Mouse (Mus musculus) liver, postnatal 0 days (tissue): ENCODE results near the gene Itgb1bp1. TPM values are rescaled to one million over a fixed set of nuclear protein-coding genes. Genes with fewer than 3 reads are reported as not detected.
A peak's percentile ranks its signal among the peaks of the same experiment; 100 is the strongest.

Experiments used
- ATAC-seq: fragments of 200-750 bp; cut with Nextera tagmentation; 2 replicates; pipeline ENCODE4 v1.8.0; 2017; ENCODE audit warnings: mild to moderate bottlenecking, moderate library complexity
- DNase-seq: peaks from one replicate; pipeline ENCODE4 v3.0.0-alpha.2; 2016
- H3K27ac ChIP-seq: fragments of 300-500 bp; sonication (generic); 2 replicates; pipeline ENCODE4 v1.5.1; 2014; ENCODE audit warnings: antibody characterized with exemption, moderate library complexity, mild to moderate bottlenecking, low read depth
- H3K27me3 ChIP-seq: fragments of 300-500 bp; sonication (generic); 2 replicates; pipeline ENCODE4 v1.6.1; 2014; ENCODE audit warnings: low read length, control low read depth, mixed read lengths; ENCODE audit not compliant: insufficient read depth
- H3K36me3 ChIP-seq: fragments of 300-500 bp; sonication (generic); replicated peaks from 2 replicates; pipeline ENCODE4 v1.6.1; 2014; ENCODE audit warnings: mild to moderate bottlenecking, control low read depth, low read length, moderate library complexity, mixed read lengths; ENCODE audit not compliant: insufficient read depth
- H3K4me1 ChIP-seq: fragments of 300-500 bp; sonication (generic); 2 replicates; pipeline ENCODE4 v1.6.1; 2014; ENCODE audit warnings: antibody characterized with exemption, mild to moderate bottlenecking, control low read depth; ENCODE audit not compliant: insufficient read depth
- H3K4me2 ChIP-seq: fragments of 300-500 bp; sonication (generic); 2 replicates; pipeline ENCODE4 v1.6.1; 2014; ENCODE audit warnings: low read depth, mild to moderate bottlenecking, low read length, moderate library complexity, mixed read lengths
- H3K4me3 ChIP-seq: fragments of 300-500 bp; sonication (generic); 2 replicates; pipeline ENCODE4 v1.5.1; 2014; ENCODE audit warnings: low read depth, low read length
- H3K9ac ChIP-seq: fragments of 300-500 bp; sonication (generic); replicated peaks from 2 replicates; pipeline ENCODE4 v1.6.1; 2014; ENCODE audit warnings: mild to moderate bottlenecking, moderate library complexity
- H3K9me3 ChIP-seq: fragments of 300-500 bp; sonication (generic); 2 replicates; pipeline ENCODE4 v1.6.1; 2016; ENCODE audit warnings: mild to moderate bottlenecking, control low read depth, low read length, mixed read lengths
- CTCF ChIP-seq: sonication (generic); IDR thresholded peaks from 2 replicates; pipeline ENCODE4 v1.5.1; 2016; ENCODE audit warnings: antibody characterized with exemption, low read depth
- EP300 ChIP-seq: IDR thresholded peaks from 2 replicates; pipeline ENCODE4 v1.6.1; 2016; ENCODE audit warnings: antibody characterized with exemption, low read depth, mild to moderate bottlenecking
- WGBS: fragments of 180-500 bp; shearing (Covaris S2); extraction: QIAGEN DNeasy Blood & Tissue Kit; methylation state at CpG from one replicate; pipeline ENCODE4 v1.1.7; 2014; ENCODE audit not compliant: insufficient replicate concordance; 5-methylcytosine and 5-hydroxymethylcytosine counted together
- polyA plus RNA-seq: library from polyadenylated mRNA; unstranded; fragments of >200 nt; fragmentation: Nextera tagmentation; extraction: Ambion mirVana; gene quantifications from 2 replicates; pipeline ENCODE4 v1.2.1, GENCODE M21; 2015

The Itgb1bp1 gene
- polyA plus RNA-seq, 1 experiment from 2014 or later, result 19.5 TPM

DNA sequence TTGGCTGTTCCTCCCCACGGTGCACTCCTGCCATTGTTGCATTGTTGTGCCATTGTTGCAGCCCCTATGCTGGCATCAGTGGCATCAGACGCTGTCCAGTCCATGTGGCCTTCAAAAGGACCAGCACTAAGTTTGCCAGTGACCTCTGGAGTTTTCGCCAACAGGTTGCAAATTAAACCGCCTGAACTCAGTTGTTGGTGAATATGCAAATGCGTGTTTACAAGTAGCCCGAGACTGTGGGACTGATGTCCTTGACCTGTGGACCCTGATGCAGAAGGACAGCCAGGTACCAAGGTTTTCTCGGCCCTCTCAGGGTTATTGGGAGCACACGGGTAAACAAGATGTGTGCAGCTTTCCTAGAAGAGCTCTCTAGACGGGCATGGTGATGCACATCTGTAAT lies 35.1 kb upstream of the Itgb1bp1 start:
- Histone ChIP-seq H3K36me3 (peaks cover 34% of the 10 kb centered on the region), H3K27me3 (no peaks in the 10 kb centered on the region), H3K4me2 (no peak overlapping the region), H3K4me1 (peaks cover 15% of the 10 kb centered on the region), H3K27ac (no peak overlapping the region), H3K9me3 (no peaks in the 10 kb centered on the region), H3K4me3 (no peak overlapping the region), H3K9ac (no peak overlapping the region)
- DNase-seq (no peak), ATAC-seq (no peak)
- 71% methylated on average over 9 of the region's 9 CpGs for WGBS
- TF ChIP-seq EP300, result no peak
- no peak for TF ChIP-seq CTCF

GRCm38 (mm10) chr12:21320317-21320716 lies 34.2 kb upstream of the Itgb1bp1 start:
- TF ChIP-seq CTCF (no peak), EP300 (no peak)
- Histone ChIP-seq H3K27ac (no peak overlapping the region), H3K27me3 (no peaks in the 10 kb centered on the region), H3K36me3 (peaks cover 28% of the 10 kb centered on the region), H3K4me1 (peaks cover 19% of the 10 kb centered on the region), H3K9ac (no peak overlapping the region), H3K9me3 (no peaks in the 10 kb centered on the region), H3K4me3 (no peak overlapping the region), H3K4me2 (no peak overlapping the region)
- DNase-seq (no peak), ATAC-seq (no peak)
- 75% methylated on average over 4 of the region's 4 CpGs for WGBS

- H3K9me3 ChIP-seq, result no peaks in the 10 kb centered on the region
- no peak overlapping the region for H3K4me3 ChIP-seq
- H3K36me3 ChIP-seq, result peaks cover 40% of the 10 kb centered on the region
- ATAC-seq (no peak), DNase-seq (peak; percentile 70)
- no peaks in the 10 kb centered on the region for H3K27me3 ChIP-seq
- TF ChIP-seq EP300 (no peak), CTCF (peak; percentile 87)
- H3K9ac ChIP-seq, result no peak overlapping the region
- no peak overlapping the region for H3K27ac ChIP-seq
- peaks cover 19% of the 10 kb centered on the region for H3K4me1 ChIP-seq
- 79% methylated on average over 12 of the region's 12 CpGs for WGBS
- H3K4me2 ChIP-seq, result no peak overlapping the region
These were observed 32.2 kb upstream of the Itgb1bp1 start for GRCm38 (mm10) chr12:21318143-21318895.

DNA sequence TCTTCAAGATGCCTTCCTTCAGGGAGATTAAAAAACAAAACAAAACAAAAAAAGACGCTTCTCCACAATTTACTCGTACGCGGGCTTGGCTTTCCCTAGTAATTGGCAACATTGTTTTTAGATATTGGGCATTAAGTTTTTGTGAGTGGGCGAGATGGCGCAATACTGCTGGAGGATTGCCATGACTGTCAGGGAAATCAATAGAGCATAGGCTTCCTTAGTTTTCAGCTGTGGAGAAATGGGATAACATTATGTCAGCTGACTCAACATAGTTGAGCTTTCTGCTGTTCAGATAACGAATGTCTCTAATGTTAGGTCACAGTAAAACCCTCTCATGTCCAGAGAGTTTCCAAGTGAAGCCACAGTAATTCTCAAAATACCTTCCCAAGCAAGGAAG lies 30.8 kb upstream of the Itgb1bp1 start:
- Histone ChIP-seq H3K9ac (peak overlapping the region; percentile 85), H3K4me1 (peaks cover 19% of the 10 kb centered on the region), H3K36me3 (peaks cover 39% of the 10 kb centered on the region), H3K4me3 (peak overlapping the region; percentile 71), H3K4me2 (peak overlapping the region; percentile 92), H3K27ac (peak overlapping the region; percentile 76), H3K27me3 (no peaks in the 10 kb centered on the region), H3K9me3 (no peaks in the 10 kb centered on the region)
- ATAC-seq (peak; percentile 49), DNase-seq (peak; percentile 61)
- 19% methylated on average over 7 of the region's 7 CpGs for WGBS
- no peak for TF ChIP-seq EP300
- no peak for TF ChIP-seq CTCF

- ATAC-seq (peak; percentile 95), DNase-seq (peak; percentile 93)
- H3K9ac ChIP-seq, result peak within 1 kb of the TSS; percentile 85
- H3K36me3 ChIP-seq, result peaks cover 33% of the 10 kb centered on the region
- WGBS, result 3% methylated on average over 56 of the region's 59 CpGs
- peak within 1 kb of the TSS; percentile 76 for H3K27ac ChIP-seq
- no peak for TF ChIP-seq EP300
- no peak for TF ChIP-seq CTCF
- peak within 1 kb of the TSS; percentile 71 for H3K4me3 ChIP-seq
- H3K4me2 ChIP-seq, result peak within 1 kb of the TSS; percentile 92
- peaks cover 19% of the 10 kb centered on the region for H3K4me1 ChIP-seq
- no peaks in the 10 kb centered on the region for H3K27me3 ChIP-seq
- H3K9me3 ChIP-seq, result no peaks in the 10 kb centered on the region
These were observed 30.1 kb upstream of the Itgb1bp1 start, which contains the start of gene Iah1 for GRCm38 (mm10) chr12:21315923-21316868. Gene Iah1, plus strand, starts transcription at chr12:21316389.

GRCm38 (mm10) chr12:21312201-21312600 lies 26.1 kb upstream of the Itgb1bp1 start:
- Histone ChIP-seq H3K9ac (no peak overlapping the region), H3K27ac (no peak overlapping the region), H3K36me3 (peaks cover 60% of the 10 kb centered on the region), H3K9me3 (no peaks in the 10 kb centered on the region), H3K4me2 (no peak overlapping the region), H3K4me3 (no peak overlapping the region), H3K27me3 (no peaks in the 10 kb centered on the region), H3K4me1 (peaks cover 8% of the 10 kb centered on the region; the same call in 1 of the 2 replicates)
- ATAC-seq, result no peak
- no peak for DNase-seq
- WGBS, result 89% methylated on average over 5 of the region's 5 CpGs
- TF ChIP-seq EP300 (no peak), CTCF (no peak)
